Mouse (Mus musculus) hindbrain, postnatal 0 days (tissue): ENCODE data around the gene Cit. TPM values are rescaled to one million over a fixed set of nuclear protein-coding genes. Genes with fewer than 3 reads are reported as not detected.

Experiments used
- ATAC-seq: fragments of 200-750 bp; cut with Nextera tagmentation; 2 replicates; pipeline ENCODE4 v1.8.0; 2017; ENCODE audit warnings: mild to moderate bottlenecking, moderate TSS enrichment, moderate library complexity
- DNase-seq: peaks from one replicate; pipeline ENCODE4 v3.0.0-alpha.2; 2015; ENCODE audit warnings: low spot score
- H3K27ac ChIP-seq: fragments of 300-500 bp; sonication (generic); 2 replicates; pipeline ENCODE4 v1.5.1; 2014; ENCODE audit warnings: mild to moderate bottlenecking
- H3K27me3 ChIP-seq: fragments of 300-500 bp; sonication (generic); 2 replicates; pipeline ENCODE4 v1.6.1; 2014; ENCODE audit warnings: low read length, mixed read lengths; ENCODE audit not compliant: insufficient read depth
- H3K36me3 ChIP-seq: fragments of 300-500 bp; sonication (generic); 2 replicates; pipeline ENCODE4 v1.6.1; 2014; ENCODE audit warnings: low read length, mixed read lengths; ENCODE audit not compliant: insufficient read depth
- H3K4me1 ChIP-seq: fragments of 300-500 bp; sonication (generic); 2 replicates; pipeline ENCODE4 v1.6.1; 2014; ENCODE audit warnings: antibody characterized with exemption, low read length, mixed read lengths; ENCODE audit not compliant: insufficient read depth
- H3K4me2 ChIP-seq: fragments of 300-500 bp; sonication (generic); 2 replicates; pipeline ENCODE4 v1.6.1; 2014; ENCODE audit warnings: low read depth, mild to moderate bottlenecking, low read length, moderate library complexity, mixed read lengths
- H3K4me3 ChIP-seq: fragments of 300-500 bp; sonication (generic); 2 replicates; pipeline ENCODE4 v1.5.1; 2014; ENCODE audit warnings: low read length
- H3K9ac ChIP-seq: fragments of 300-500 bp; sonication (generic); replicated peaks from 2 replicates; pipeline ENCODE4 v1.6.1; 2014; ENCODE audit warnings: mild to moderate bottlenecking, low read length, moderate library complexity, mixed read lengths
- H3K9me3 ChIP-seq: fragments of 300-500 bp; sonication (generic); 2 replicates; pipeline ENCODE4 v1.6.1; 2016; ENCODE audit warnings: low read length, mixed read lengths
- CTCF ChIP-seq: IDR thresholded peaks from 2 replicates; pipeline ENCODE4 v1.5.1; 2016; ENCODE audit warnings: antibody characterized with exemption, control low read depth, low read depth
- WGBS: fragments of 180-500 bp; shearing (Covaris S2); extraction: QIAGEN DNeasy Blood & Tissue Kit; methylation state at CpG from one replicate; pipeline ENCODE4 v1.1.7; 2014; 5-methylcytosine and 5-hydroxymethylcytosine counted together
- polyA plus RNA-seq: library from polyadenylated mRNA; unstranded; fragments of >200 nt; fragmentation: Nextera tagmentation; extraction: Ambion mirVana; gene quantifications from 2 replicates; pipeline ENCODE4 v1.2.1, GENCODE M21; 2015
- total RNA-seq: library from RNA; depleted of rRNA; stranded (reverse); fragments of >200 nt; gene quantifications from 2 replicates; pipeline ENCODE4 v1.2.3, GENCODE M21; 2014

Gene Cit
- total and polyA plus RNA-seq, 2 experiments from 2014 or later: 30.2 to 36.7 TPM

- ATAC-seq (no peak), DNase-seq (no peak)
- no peak overlapping the region for H3K27ac ChIP-seq
- no peak overlapping the region for H3K9ac ChIP-seq
- no peak overlapping the region for H3K4me2 ChIP-seq
- no peak overlapping the region for H3K4me3 ChIP-seq
- 95% methylated on average over 13 of the region's 13 CpGs for WGBS
- H3K4me1 ChIP-seq: no peaks in the 10 kb centered on the region
- TF ChIP-seq CTCF: no peak
- peaks cover 11% of the 10 kb centered on the region; the same call in 1 of the 2 replicates for H3K36me3 ChIP-seq
- no peaks in the 10 kb centered on the region for H3K9me3 ChIP-seq
- H3K27me3 ChIP-seq: no peaks in the 10 kb centered on the region
These were observed 93.9 kb downstream of the Cit start for GRCm38 (mm10) chr5:115938999-115939398.

DNA sequence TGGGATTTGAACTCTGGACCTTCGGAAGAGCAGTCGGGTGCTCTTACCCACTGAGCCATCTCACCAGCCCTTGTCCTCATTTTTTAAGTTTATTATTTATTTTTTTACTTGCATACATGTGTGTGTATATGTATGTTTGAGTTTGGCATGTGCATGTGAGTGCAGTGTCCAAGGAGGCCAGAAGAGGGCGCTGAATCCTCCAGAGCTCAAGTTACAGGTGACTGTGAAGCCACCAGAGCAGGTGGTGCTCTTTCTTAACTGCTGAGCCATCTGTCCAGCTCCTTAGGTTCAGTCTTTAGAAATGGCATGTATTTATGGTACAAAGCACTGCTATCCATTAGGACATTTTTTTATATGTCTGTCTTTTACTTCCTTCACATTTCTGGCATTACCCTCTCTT, 97.3 kb downstream of the Cit start:
- WGBS: 93% methylated on average over 3 of the region's 3 CpGs
- Histone ChIP-seq H3K9ac (no peak overlapping the region), H3K27ac (no peak overlapping the region), H3K4me1 (no peaks in the 10 kb centered on the region), H3K36me3 (peaks cover 18% of the 10 kb centered on the region; the same call in 1 of the 2 replicates), H3K4me2 (no peak overlapping the region), H3K27me3 (no peaks in the 10 kb centered on the region), H3K9me3 (no peaks in the 10 kb centered on the region), H3K4me3 (no peak overlapping the region)
- ATAC-seq: no peak
- DNase-seq: no peak
- peak; percentile 31; the same call in 1 of the 2 replicates for TF ChIP-seq CTCF

GRCm38 (mm10) chr5:115944791-115945490, 99.9 kb downstream of the Cit start:
- no peaks in the 10 kb centered on the region for H3K27me3 ChIP-seq
- 46% methylated on average over 11 of the region's 11 CpGs for WGBS
- no peaks in the 10 kb centered on the region for H3K9me3 ChIP-seq
- DNase-seq: no peak
- no peak overlapping the region for H3K27ac ChIP-seq
- H3K4me3 ChIP-seq: no peak overlapping the region
- TF ChIP-seq CTCF: no peak
- peaks cover 18% of the 10 kb centered on the region; the same call in 1 of the 2 replicates for H3K36me3 ChIP-seq
- ATAC-seq: no peak
- H3K4me1 ChIP-seq: no peaks in the 10 kb centered on the region
- H3K4me2 ChIP-seq: no peak overlapping the region
- no peak overlapping the region for H3K9ac ChIP-seq

GRCm38 (mm10) chr5:115947622-115948353, 102.7 kb downstream of the Cit start:
- no peak overlapping the region for H3K9ac ChIP-seq
- no peaks in the 10 kb centered on the region for H3K4me1 ChIP-seq
- H3K4me3 ChIP-seq: no peak overlapping the region
- DNase-seq (no peak), ATAC-seq (no peak)
- H3K4me2 ChIP-seq: no peak overlapping the region
- H3K36me3 ChIP-seq: peaks cover 38% of the 10 kb centered on the region
- no peaks in the 10 kb centered on the region for H3K9me3 ChIP-seq
- no peak for TF ChIP-seq CTCF
- 96% methylated on average over 15 of the region's 15 CpGs for WGBS
- no peak overlapping the region for H3K27ac ChIP-seq
- no peaks in the 10 kb centered on the region for H3K27me3 ChIP-seq

GRCm38 (mm10) chr5:115950936-115951335, 105.9 kb downstream of the Cit start:
- Histone ChIP-seq H3K4me3 (no peak overlapping the region), H3K9me3 (no peaks in the 10 kb centered on the region), H3K4me1 (no peaks in the 10 kb centered on the region), H3K27me3 (no peaks in the 10 kb centered on the region), H3K9ac (no peak overlapping the region), H3K27ac (no peak overlapping the region), H3K36me3 (peaks cover 53% of the 10 kb centered on the region), H3K4me2 (no peak overlapping the region)
- 87% methylated on average over 7 of the region's 7 CpGs for WGBS
- peak; percentile 18; the same call in 1 of the 2 replicates for TF ChIP-seq CTCF
- ATAC-seq (no peak), DNase-seq (no peak)

GRCm38 (mm10) chr5:115953173-115953572, 108.1 kb downstream of the Cit start:
- no peak overlapping the region for H3K4me3 ChIP-seq
- H3K36me3 ChIP-seq: peaks cover 47% of the 10 kb centered on the region
- ATAC-seq: no peak
- no peaks in the 10 kb centered on the region for H3K27me3 ChIP-seq
- TF ChIP-seq CTCF: peak; percentile 46
- H3K4me1 ChIP-seq: no peaks in the 10 kb centered on the region
- no peak overlapping the region for H3K9ac ChIP-seq
- no peak overlapping the region for H3K4me2 ChIP-seq
- 98% methylated on average over 6 of the region's 6 CpGs for WGBS
- DNase-seq: no peak
- no peak overlapping the region for H3K27ac ChIP-seq
- H3K9me3 ChIP-seq: no peaks in the 10 kb centered on the region

DNA sequence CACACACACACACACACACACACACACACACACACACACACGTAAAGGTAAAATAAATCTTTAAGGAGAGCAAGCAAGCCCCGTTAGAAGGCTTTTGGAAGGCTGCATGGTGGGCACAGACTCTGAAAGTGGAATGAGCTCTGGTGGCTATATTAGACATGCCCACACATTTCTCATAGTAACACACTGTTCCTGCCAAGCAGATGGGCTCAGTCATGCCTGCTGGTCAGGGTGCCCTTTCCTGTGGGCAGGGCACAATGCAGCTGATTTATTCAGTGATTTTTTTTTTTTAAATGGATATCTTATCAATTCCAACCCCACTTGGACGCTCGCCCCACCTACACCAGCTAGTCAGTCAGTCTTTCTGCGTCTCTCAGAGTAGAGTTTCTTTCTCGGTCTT, 109.0 kb downstream of the Cit start:
- no peak for TF ChIP-seq CTCF
- ATAC-seq: no peak
- H3K27me3 ChIP-seq: no peaks in the 10 kb centered on the region
- H3K27ac ChIP-seq: no peak overlapping the region
- 92% methylated on average over 6 of the region's 6 CpGs for WGBS
- no peak overlapping the region for H3K4me2 ChIP-seq
- no peaks in the 10 kb centered on the region for H3K4me1 ChIP-seq
- H3K4me3 ChIP-seq: no peak overlapping the region
- peaks cover 45% of the 10 kb centered on the region for H3K36me3 ChIP-seq
- H3K9ac ChIP-seq: no peak overlapping the region
- DNase-seq: no peak
- H3K9me3 ChIP-seq: no peaks in the 10 kb centered on the region
